Mouse (Mus musculus) limb, embryonic 12.5 days (tissue): ENCODE measurements at regions not wholly inside any gene's neighbourhood (a gene's known extent, or its start where the extent isn't known, plus 50 kb on each side); places are given as distances from the start of the nearest gene placed in this dataset.

Source experiments
- ATAC-seq: fragments of 200-750 bp; cut with Nextera tagmentation; 2 replicates; pipeline ENCODE4 v1.8.0; 2017; ENCODE audit warnings: low read depth, moderate TSS enrichment; ENCODE audit not compliant: insufficient number of reproducible peaks, insufficient read depth, low FRiP score, low TSS enrichment
- H3K27ac ChIP-seq: fragments of 300-500 bp; sonication (generic); 2 replicates; pipeline ENCODE4 v1.5.1; 2016; ENCODE audit warnings: mild to moderate bottlenecking, moderate library complexity
- H3K27me3 ChIP-seq: fragments of 300-500 bp; sonication (generic); 2 replicates; pipeline ENCODE4 v1.6.1; 2016; ENCODE audit warnings: mild to moderate bottlenecking, moderate library complexity
- H3K36me3 ChIP-seq: fragments of 300-500 bp; sonication (generic); 2 replicates; pipeline ENCODE4 v1.6.1; 2016; ENCODE audit warnings: mild to moderate bottlenecking, moderate library complexity
- H3K4me1 ChIP-seq: fragments of 300-500 bp; sonication (generic); replicated peaks from 2 replicates; pipeline ENCODE4 v1.6.1; 2016
- H3K4me2 ChIP-seq: fragments of 300-500 bp; sonication (generic); 2 replicates; pipeline ENCODE4 v1.6.1; 2016; ENCODE audit warnings: mild to moderate bottlenecking, moderate library complexity
- H3K4me3 ChIP-seq: fragments of 300-500 bp; sonication (generic); replicated peaks from 2 replicates; pipeline ENCODE4 v1.5.1; 2016; ENCODE audit warnings: mild to moderate bottlenecking
- H3K9ac ChIP-seq: fragments of 300-500 bp; sonication (generic); replicated peaks from 2 replicates; pipeline ENCODE4 v1.6.1; 2016; ENCODE audit warnings: mild to moderate bottlenecking, moderate library complexity
- H3K9me3 ChIP-seq: fragments of 300-500 bp; sonication (generic); 2 replicates; pipeline ENCODE4 v1.6.1; 2016; ENCODE audit warnings: mild to moderate bottlenecking, moderate library complexity
- WGBS: fragments of 180-500 bp; shearing (Covaris S2); methylation state at CpG from one replicate; pipeline ENCODE4 v1.1.7; 2016; 5-methylcytosine and 5-hydroxymethylcytosine counted together

DNA sequence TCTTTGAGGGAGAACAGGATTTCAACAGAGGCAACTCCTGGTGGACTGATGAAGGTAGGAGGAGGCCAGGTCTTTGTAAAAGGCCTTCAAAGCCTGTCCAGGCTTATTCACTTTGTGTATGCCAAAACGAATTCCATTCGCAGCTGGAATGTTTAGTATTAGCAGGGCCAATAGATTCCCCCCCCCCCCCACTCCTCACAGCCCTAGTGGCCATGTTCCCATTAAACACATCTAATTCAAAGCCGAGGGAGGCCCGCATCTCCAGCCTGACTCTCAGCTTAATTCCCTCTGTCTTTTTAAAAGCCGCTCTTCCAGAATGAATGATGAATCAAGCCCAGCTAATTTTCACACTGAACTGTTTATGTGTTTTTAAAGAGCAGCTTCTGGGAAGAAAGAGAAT is 205.5 kb downstream of the Etnk1 start:
- no peak for ATAC-seq
- WGBS, result 46% methylated on average over 5 of the region's 5 CpGs

DNA sequence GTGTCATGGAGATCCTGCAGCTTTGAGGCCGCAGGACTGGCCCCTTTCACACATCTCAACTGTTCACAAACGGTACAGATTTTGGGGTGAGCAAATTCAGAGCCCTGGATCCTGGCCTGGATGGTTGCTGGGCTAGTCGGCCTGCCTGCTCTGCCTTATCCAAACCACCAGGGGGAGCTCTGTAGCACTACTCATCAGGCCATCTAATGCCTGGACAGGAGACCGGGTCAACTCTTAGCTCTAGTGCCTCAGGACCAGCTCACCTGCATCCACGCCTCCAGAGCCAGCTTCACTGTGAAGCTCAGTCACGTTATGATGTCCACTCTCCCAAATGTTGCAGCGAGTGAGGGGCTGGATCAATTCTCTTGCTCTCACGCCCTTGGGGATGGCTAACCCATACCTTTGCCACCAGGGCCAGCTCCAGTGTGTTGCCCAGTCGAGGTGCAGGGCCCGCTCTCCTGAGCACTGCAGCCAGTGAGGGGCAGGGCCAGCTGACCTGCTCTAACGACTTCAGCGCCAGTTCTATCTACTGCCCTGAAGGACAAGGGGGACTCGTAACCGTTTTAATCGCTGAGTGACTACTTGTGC is 206.8 kb downstream of the Etnk1 start:
- 50% methylated on average over 15 of the region's 15 CpGs for WGBS
- no peak overlapping the region for H3K27ac ChIP-seq
- H3K9me3 ChIP-seq, result no peaks in the 10 kb centered on the region
- no peaks in the 10 kb centered on the region for H3K36me3 ChIP-seq
- no peak overlapping the region for H3K9ac ChIP-seq
- no peaks in the 10 kb centered on the region; the same call in 1 of the 2 replicates for H3K27me3 ChIP-seq
- 0 out of 2 replicates have a peak, but pooled peaks cover 3% of the 10 kb centered on the region for H3K4me1 ChIP-seq
- no peak overlapping the region for H3K4me2 ChIP-seq
- peak; percentile 47; the same call in 1 of the 2 replicates for ATAC-seq
- no peak overlapping the region for H3K4me3 ChIP-seq

More for the DNA sequence above, 205.5 kb downstream of the Etnk1 start:
- Histone ChIP-seq H3K4me1 (0 out of 2 replicates have a peak, but pooled peaks cover 3% of the 10 kb centered on the region), H3K27ac (no peak overlapping the region), H3K27me3 (peaks cover 2% of the 10 kb centered on the region; the same call in 1 of the 2 replicates), H3K9ac (no peak overlapping the region), H3K36me3 (no peaks in the 10 kb centered on the region), H3K4me2 (no peak overlapping the region), H3K4me3 (no peak overlapping the region), H3K9me3 (no peaks in the 10 kb centered on the region)

DNA sequence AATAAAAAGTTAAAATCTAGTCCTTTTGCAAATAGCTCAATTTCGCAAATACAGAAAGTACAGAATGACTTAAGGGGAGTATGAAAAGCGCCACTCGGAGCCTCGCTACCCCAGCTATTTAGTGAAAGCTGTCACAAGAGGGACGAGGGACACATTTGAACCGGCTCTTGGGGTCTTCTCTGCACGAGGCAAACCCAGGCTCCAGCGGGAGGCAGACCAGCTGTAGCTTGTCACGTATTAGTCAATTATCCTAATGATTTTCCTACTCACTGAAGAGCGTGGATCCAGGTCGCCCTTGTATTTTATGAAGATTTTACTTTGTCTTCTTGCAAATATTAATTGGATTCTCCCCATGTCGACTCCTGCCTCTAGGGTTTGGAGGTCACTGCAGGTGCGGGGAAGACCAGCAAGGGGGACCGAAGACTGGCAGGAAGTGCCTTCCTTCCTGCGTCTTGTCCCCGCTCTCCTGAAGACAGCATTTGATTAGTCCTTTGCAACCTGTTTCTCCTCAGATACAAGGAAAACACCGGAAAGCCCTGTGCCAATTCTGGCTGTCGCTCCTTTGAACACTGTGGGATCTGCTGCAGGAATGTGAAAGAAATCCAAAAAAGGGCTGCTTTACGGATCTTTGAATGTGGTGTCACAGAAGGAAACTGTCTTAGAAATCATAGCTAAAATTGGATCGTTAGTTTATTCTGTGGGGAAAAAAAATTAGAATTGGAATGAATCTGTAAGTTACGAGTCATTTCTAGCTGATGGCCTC is 209.1 kb downstream of the Etnk1 start:
- no peak overlapping the region for H3K4me3 ChIP-seq
- H3K9ac ChIP-seq, result no peak overlapping the region
- no peaks in the 10 kb centered on the region for H3K36me3 ChIP-seq
- H3K9me3 ChIP-seq, result no peaks in the 10 kb centered on the region
- no peaks in the 10 kb centered on the region; the same call in 1 of the 2 replicates for H3K27me3 ChIP-seq
- 0 out of 2 replicates have a peak, but pooled peaks cover 5% of the 10 kb centered on the region for H3K4me1 ChIP-seq
- WGBS, result 88% methylated on average over 21 of the region's 21 CpGs
- no peak overlapping the region for H3K27ac ChIP-seq
- H3K4me2 ChIP-seq, result no peak overlapping the region
- ATAC-seq, result no peak

DNA sequence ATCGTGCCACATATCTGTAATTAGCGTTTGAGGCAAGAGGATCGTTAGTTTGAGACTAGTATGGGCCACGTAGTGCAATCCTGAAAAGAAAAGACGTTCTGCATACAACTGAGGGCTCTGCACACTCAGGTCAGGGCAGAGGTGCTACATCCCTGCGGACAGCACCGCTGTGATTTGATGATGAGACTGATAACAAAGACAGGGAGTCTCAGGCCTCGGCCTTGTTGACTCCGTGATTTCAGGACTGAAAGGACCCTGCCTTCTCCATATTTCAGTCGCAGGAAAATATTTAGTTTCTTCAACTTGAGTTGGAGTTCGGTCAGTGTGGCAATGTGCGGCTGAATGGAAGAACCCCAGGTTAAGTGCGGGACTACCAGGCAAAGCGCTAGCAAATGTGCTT is 210.1 kb downstream of the Etnk1 start:
- WGBS, result 88% methylated on average over 14 of the region's 14 CpGs
- H3K36me3 ChIP-seq, result no peaks in the 10 kb centered on the region
- H3K27ac ChIP-seq, result no peak overlapping the region
- H3K9me3 ChIP-seq, result no peaks in the 10 kb centered on the region
- no peak for ATAC-seq
- no peak overlapping the region for H3K4me3 ChIP-seq
- H3K4me1 ChIP-seq, result 0 out of 2 replicates have a peak, but pooled peaks cover 5% of the 10 kb centered on the region
- H3K4me2 ChIP-seq, result no peak overlapping the region
- H3K9ac ChIP-seq, result no peak overlapping the region
- H3K27me3 ChIP-seq, result no peaks in the 10 kb centered on the region; the same call in 1 of the 2 replicates

DNA sequence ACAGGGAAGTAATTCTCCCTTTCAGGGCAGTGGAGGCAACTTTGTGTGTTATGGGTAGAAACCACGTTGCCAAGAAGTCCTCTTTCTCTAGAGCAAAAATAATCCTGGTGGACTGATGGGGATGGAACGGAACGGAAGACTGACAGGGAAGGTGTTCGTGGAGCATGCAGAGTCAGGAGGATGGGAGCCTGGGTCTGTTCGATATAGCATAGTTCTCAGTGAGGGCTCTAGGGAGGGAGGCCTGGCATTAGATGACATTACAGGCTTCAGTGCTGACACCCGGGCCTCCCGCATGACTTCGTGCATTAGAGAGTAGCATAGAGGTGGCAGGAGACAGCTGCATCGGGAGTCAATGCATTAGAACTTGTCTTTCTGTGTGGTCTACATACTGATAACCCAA is 211.1 kb downstream of the Etnk1 start:
- Histone ChIP-seq H3K27ac (peak overlapping the region; percentile 81; the same call in 1 of the 2 replicates), H3K4me2 (no peak overlapping the region), H3K4me3 (no peak overlapping the region), H3K4me1 (0 out of 2 replicates have a peak, but pooled peaks cover 5% of the 10 kb centered on the region), H3K9me3 (no peaks in the 10 kb centered on the region), H3K36me3 (no peaks in the 10 kb centered on the region), H3K27me3 (no peaks in the 10 kb centered on the region; the same call in 1 of the 2 replicates), H3K9ac (no peak overlapping the region)
- WGBS, result 90% methylated on average over 9 of the region's 9 CpGs
- ATAC-seq, result no peak

DNA sequence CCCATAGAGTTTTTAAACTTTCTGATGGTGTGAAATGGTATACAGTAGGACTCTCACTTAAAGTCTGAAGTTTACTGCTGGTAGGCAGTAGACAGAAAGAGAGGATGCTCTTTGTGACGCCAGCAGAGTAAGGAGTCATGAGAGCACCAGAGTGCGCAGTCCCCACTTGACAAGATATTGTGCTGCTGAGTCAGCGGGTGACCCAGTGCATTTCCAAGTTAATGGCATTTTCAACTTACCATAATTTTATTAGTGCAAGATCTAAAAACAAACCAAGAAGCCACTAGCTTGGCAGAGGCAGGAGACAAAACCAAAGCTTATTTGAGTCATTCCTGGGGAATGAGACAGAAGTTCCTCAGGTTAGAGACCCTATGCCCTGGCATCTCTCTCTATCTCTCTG is 213.5 kb downstream of the Etnk1 start:
- Histone ChIP-seq H3K4me2 (no peak overlapping the region), H3K4me3 (no peak overlapping the region), H3K9me3 (no peaks in the 10 kb centered on the region), H3K9ac (no peak overlapping the region), H3K27ac (no peak overlapping the region), H3K27me3 (no peaks in the 10 kb centered on the region), H3K36me3 (no peaks in the 10 kb centered on the region), H3K4me1 (0 out of 2 replicates have a peak, but pooled peaks cover 2% of the 10 kb centered on the region)
- WGBS, result 93% methylated on average over 3 of the region's 3 CpGs
- ATAC-seq, result no peak

DNA sequence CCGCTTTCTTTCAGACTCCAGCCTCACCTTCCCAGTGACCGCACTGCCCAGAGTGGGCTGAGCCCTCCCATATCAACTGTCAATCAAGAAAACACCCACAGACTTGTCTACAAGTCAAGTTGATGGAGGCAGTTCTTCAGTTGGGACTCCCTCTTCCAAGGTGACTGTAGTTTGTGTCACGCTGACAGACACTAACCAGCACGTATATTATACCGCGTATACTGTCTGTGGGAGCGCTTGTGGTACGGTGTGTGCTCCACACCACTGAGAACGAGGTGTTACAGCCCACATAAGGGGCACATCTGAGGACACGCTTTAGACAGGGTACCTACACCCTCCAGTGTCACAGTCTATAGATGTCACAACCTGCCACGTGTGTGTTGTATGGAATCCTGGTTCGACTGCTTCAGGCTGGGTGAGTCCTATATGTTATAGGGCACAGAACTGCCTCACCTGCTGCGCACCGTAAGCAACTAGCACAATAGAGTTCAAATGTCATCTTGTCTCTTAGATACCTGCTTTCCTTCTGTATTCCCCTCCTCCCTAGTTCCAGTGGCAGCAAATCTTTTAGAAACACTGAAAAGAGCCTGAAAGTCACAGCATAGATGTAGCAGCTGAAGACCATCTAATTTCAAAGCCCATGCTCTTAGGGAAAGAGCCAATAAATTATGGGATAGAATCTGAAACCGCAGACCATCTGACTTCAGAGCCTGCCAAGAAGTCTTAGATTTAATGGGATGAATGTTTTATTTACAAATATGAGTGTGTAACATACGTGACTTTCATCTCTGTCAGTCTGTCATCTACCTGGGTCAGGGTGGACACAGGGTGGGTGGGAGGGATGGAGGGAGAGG is 219.8 kb downstream of the Etnk1 start:
- Histone ChIP-seq H3K9me3 (no peaks in the 10 kb centered on the region), H3K9ac (no peak overlapping the region), H3K4me3 (no peak overlapping the region), H3K27me3 (no peaks in the 10 kb centered on the region), H3K4me1 (no peaks in the 10 kb centered on the region), H3K27ac (no peak overlapping the region), H3K4me2 (no peak overlapping the region), H3K36me3 (no peaks in the 10 kb centered on the region)
- ATAC-seq, result no peak
- 91% methylated on average over 16 of the region's 16 CpGs for WGBS

DNA sequence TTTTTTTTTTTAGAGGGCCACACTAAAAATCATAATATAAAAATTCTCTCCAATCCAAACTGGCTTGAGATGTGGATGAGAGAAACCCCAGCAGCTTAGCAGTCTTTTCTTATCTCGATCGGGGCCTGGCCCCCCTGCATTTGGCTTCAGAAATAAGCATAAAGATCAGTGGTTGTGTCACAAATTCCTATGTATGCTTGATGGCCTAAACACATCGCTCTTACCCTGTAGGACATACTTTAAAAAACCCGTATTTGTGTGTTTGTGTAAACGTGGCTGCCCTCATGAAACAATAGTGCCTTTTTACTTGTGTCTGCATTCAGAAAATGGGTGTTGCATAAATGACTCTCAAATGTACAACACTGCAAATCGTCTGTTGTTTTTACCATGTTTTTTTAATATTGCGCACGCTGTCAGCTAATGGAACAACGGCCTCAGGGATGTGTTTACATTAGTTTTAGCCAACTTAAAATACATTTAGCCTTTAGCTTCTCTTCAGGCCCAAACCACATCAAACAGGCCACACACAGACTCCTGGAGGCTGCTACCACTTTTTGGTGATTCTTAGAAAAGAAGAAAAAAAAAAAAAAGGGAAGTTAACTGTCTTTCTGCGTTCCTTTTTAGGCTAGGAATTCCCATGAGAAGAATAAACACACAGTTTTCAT is 226.7 kb downstream of the Etnk1 start:
- no peak overlapping the region for H3K27ac ChIP-seq
- no peak overlapping the region for H3K4me3 ChIP-seq
- 63% methylated on average over 10 of the region's 10 CpGs for WGBS
- H3K9ac ChIP-seq, result no peak overlapping the region
- no peaks in the 10 kb centered on the region; the same call in 1 of the 2 replicates for H3K4me1 ChIP-seq
- ATAC-seq, result no peak
- no peaks in the 10 kb centered on the region for H3K27me3 ChIP-seq
- H3K36me3 ChIP-seq, result no peaks in the 10 kb centered on the region
- H3K9me3 ChIP-seq, result no peaks in the 10 kb centered on the region
- no peak overlapping the region for H3K4me2 ChIP-seq

DNA sequence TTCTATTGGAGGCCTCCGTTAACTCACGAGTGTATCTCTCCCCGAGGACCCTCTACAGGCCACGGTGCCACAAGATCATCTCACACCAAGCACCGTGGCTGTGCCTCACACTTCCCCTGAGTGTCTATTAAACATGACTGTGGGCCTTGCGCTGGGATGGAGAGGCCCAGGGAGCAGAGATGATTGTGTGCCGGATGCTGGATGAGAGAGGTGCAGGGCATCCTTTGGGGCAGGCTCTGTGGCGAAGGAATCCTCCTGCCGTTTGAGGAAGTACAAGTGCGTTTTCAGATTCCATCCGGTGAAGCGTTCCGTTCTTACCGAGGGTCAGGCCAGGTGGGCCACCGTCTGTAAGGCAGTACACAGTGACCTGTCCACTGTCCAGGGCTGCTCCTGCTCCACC is 227.4 kb downstream of the Etnk1 start:
- WGBS, result 84% methylated on average over 15 of the region's 15 CpGs
- H3K36me3 ChIP-seq, result no peaks in the 10 kb centered on the region
- H3K9me3 ChIP-seq, result no peaks in the 10 kb centered on the region
- no peak overlapping the region for H3K4me2 ChIP-seq
- H3K4me1 ChIP-seq, result no peaks in the 10 kb centered on the region; the same call in 1 of the 2 replicates
- H3K27ac ChIP-seq, result no peak overlapping the region
- no peaks in the 10 kb centered on the region for H3K27me3 ChIP-seq
- no peak overlapping the region for H3K4me3 ChIP-seq
- no peak overlapping the region for H3K9ac ChIP-seq
- no peak for ATAC-seq

DNA sequence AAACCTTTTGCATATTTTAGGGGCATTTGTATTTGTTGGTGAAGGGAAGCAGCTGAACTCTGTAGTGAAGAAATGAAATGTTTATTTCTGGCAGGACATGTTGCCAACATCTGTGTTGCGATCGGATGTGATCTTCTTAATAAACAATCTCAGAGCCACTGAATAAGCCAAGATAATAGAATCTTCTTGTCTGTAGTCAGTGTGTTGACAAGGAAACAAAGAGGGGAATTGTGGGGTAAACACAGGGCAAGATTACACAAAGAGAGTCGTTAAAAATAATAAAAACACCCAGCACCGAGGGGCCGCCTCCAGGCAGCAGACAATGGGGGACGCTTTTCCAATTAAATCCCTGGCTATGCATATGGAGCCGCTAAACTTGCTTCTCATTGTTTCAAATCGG is 234.4 kb downstream of the Etnk1 start:
- 55% methylated on average over 8 of the region's 8 CpGs for WGBS
- H3K36me3 ChIP-seq, result no peaks in the 10 kb centered on the region
- no peak overlapping the region for H3K9ac ChIP-seq
- no peak for ATAC-seq
- H3K27me3 ChIP-seq, result peaks cover 4% of the 10 kb centered on the region; the same call in 1 of the 2 replicates
- H3K4me3 ChIP-seq, result no peak overlapping the region
- no peak overlapping the region for H3K27ac ChIP-seq
- H3K4me1 ChIP-seq, result no peaks in the 10 kb centered on the region
- H3K4me2 ChIP-seq, result no peak overlapping the region
- no peaks in the 10 kb centered on the region for H3K9me3 ChIP-seq
